Mouse (Mus musculus) liver, adult 2 months (tissue): Measurements from ENCODE around the gene Ccdc162.

Experiments used
- CTCF ChIP-seq: fragments of 200-500 bp; IDR thresholded peaks from 2 replicates; pipeline ENCODE4 v1.5.1; 2011; ENCODE audit warnings: low read depth, low read length, control low read depth
- POLR2A ChIP-seq: fragments of 200-500 bp; IDR thresholded peaks from 2 replicates; pipeline ENCODE4 v1.6.1; 2011; ENCODE audit warnings: low read length, control low read depth; ENCODE audit not compliant: insufficient read depth; ENCODE audit errors: extremely low read depth

DNA sequence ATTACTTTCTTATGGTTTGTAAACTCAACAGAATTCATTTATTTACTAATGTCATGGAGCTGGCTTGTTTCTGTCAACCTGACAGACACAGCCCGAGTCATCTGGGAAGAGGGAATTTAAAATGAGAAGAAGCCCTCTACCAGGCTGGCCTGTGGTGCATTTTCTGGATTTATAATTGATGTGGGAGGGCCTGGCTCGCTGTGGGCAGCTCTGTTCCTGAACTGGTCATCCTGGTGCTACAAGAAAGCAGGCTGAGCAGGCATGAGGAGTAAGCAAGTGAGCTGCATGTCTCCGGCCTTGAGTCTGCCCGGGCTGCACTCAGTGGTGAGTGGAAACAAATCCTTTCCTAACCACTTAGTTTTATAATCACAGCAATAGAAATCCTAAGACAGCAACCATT is 27.6 kb upstream of the Ccdc162 start:
- TF ChIP-seq CTCF (no peak), POLR2A (no peak)
